11 mouse cellular contexts compared by ENCODE assay signal in genomic region chr11:96873601-96874140, GRCm38 (mm10). TPM values are rescaled to one million over a fixed set of nuclear protein-coding genes. Genes with fewer than 3 reads are reported as not detected.
DNase-seq lines count a peak whose midpoint lies in the region; ATAC-seq and TF ChIP-seq lines count a peak whose summit lies in the region.
"Had no signal": no experiment of that assay in that cellular context is flagged by ENCODE, and none has a peak within 500 bp of the region (broad histone marks: within the 10 kb centered on the region; RNA-seq: fewer than 3 reads in every experiment).

No protein-coding gene starts in this region.

- WGBS in embryonic facial prominence, embryonic 10.5 days, result 9% methylated on average over 11 of the region's 11 CpGs
- 4% methylated on average over 11 of the region's 11 CpGs for WGBS in hindbrain, embryonic 10.5 days
- 4% methylated on average over 11 of the region's 11 CpGs for WGBS in midbrain, embryonic 15.5 days
- WGBS in heart, embryonic 11.5 days (ENCODE audit: insufficient replicate concordance), result 25% methylated on average over 11 of the region's 11 CpGs

- no peaks in the 10 kb centered on the region for H3K36me3 ChIP-seq in embryonic facial prominence, embryonic 10.5 days (replicated peaks)
- H3K36me3 ChIP-seq in hindbrain, embryonic 10.5 days, result no peaks in the 10 kb centered on the region
- no peaks in the 10 kb centered on the region for H3K36me3 ChIP-seq in midbrain, embryonic 15.5 days (replicated peaks)
- no peaks in the 10 kb centered on the region for H3K36me3 ChIP-seq in heart, embryonic 11.5 days (ENCODE audit: control insufficient read depth, insufficient read depth, low read length)
- H3K36me3 ChIP-seq: heart, embryonic 15.5 days had no signal

- H3K27ac ChIP-seq in cortical plate, adult 2 months (ENCODE audit: insufficient read depth, low read length), result peak overlapping the region; percentile 60
- H3K27ac ChIP-seq in embryonic facial prominence, embryonic 10.5 days (replicated peaks), result peak overlapping the region; percentile 95
- peak overlapping the region; percentile 94 for H3K27ac ChIP-seq in hindbrain, embryonic 10.5 days
- H3K27ac ChIP-seq in midbrain, embryonic 15.5 days, result peak overlapping the region; percentile 99
- no peak overlapping the region for H3K27ac ChIP-seq in heart, embryonic 11.5 days (ENCODE audit: low read depth, low read length)
- H3K27ac ChIP-seq: heart, embryonic 15.5 days had no signal

- no peaks in the 10 kb centered on the region for H3K9me3 ChIP-seq in embryonic facial prominence, embryonic 10.5 days
- H3K9me3 ChIP-seq in hindbrain, embryonic 10.5 days, result no peaks in the 10 kb centered on the region
- no peaks in the 10 kb centered on the region for H3K9me3 ChIP-seq in midbrain, embryonic 15.5 days
- no peaks in the 10 kb centered on the region for H3K9me3 ChIP-seq in heart, embryonic 11.5 days (replicated peaks; ENCODE audit: control insufficient read depth, low read length)
- H3K9me3 ChIP-seq: heart, embryonic 15.5 days had no signal

- H3K4me3 ChIP-seq in cortical plate, adult 2 months (ENCODE audit: insufficient read depth, low read length), result no peak overlapping the region
- H3K4me3 ChIP-seq in embryonic facial prominence, embryonic 10.5 days, result peak overlapping the region; percentile 46
- H3K4me3 ChIP-seq in hindbrain, embryonic 10.5 days, result peak overlapping the region; percentile 42
- no peak overlapping the region for H3K4me3 ChIP-seq in midbrain, embryonic 15.5 days
- no peak overlapping the region for H3K4me3 ChIP-seq in heart, embryonic 11.5 days (ENCODE audit: low read depth, low read length)
- H3K4me3 ChIP-seq: heart, embryonic 15.5 days had no signal

- peak overlapping the region; percentile 10; the same call in 1 of the 2 replicates for H3K9ac ChIP-seq in midbrain, embryonic 15.5 days
- no peak overlapping the region for H3K9ac ChIP-seq in heart, embryonic 11.5 days (ENCODE audit: low read depth, low read length)
- H3K9ac ChIP-seq: heart, embryonic 15.5 days had no signal

- TF ChIP-seq POLR2A in cortical plate, adult 2 months (IDR thresholded peaks at IDR 0.05; ENCODE audit: extremely low read depth, insufficient read depth, low read length), result no peak

- TF ChIP-seq CTCF in cortical plate, adult 2 months (IDR thresholded peaks at IDR 0.05; ENCODE audit: extremely low read depth, insufficient read depth, low read length), result no peak

- H3K4me1 ChIP-seq in cortical plate, adult 2 months (ENCODE audit: control insufficient read depth, insufficient read depth, low read length), result peaks cover 3% of the 10 kb centered on the region
- peaks cover 74% of the 10 kb centered on the region for H3K4me1 ChIP-seq in embryonic facial prominence, embryonic 10.5 days
- H3K4me1 ChIP-seq in hindbrain, embryonic 10.5 days (replicated peaks), result peaks cover 82% of the 10 kb centered on the region
- peaks cover 65% of the 10 kb centered on the region for H3K4me1 ChIP-seq in midbrain, embryonic 15.5 days
- peaks cover 28% of the 10 kb centered on the region for H3K4me1 ChIP-seq in heart, embryonic 11.5 days (ENCODE audit: control insufficient read depth, insufficient read depth, low read length)

- H3K27me3 ChIP-seq in embryonic facial prominence, embryonic 10.5 days (replicated peaks; ENCODE audit: low read depth, poor library complexity, severe bottlenecking), result 0 out of 2 replicates have a peak, but pooled peaks cover 3% of the 10 kb centered on the region
- H3K27me3 ChIP-seq in hindbrain, embryonic 10.5 days (ENCODE audit: insufficient read depth, poor library complexity, severe bottlenecking), result no peaks in the 10 kb centered on the region
- H3K27me3 ChIP-seq in midbrain, embryonic 15.5 days (replicated peaks), result no peaks in the 10 kb centered on the region
- H3K27me3 ChIP-seq in heart, embryonic 11.5 days (ENCODE audit: control insufficient read depth, insufficient read depth, low read length), result peaks cover 15% of the 10 kb centered on the region

- 0 out of 2 replicates have a peak overlapping the region, but pooled peaks have one; percentile 0 for H3K4me2 ChIP-seq in midbrain, embryonic 15.5 days
- no peak overlapping the region for H3K4me2 ChIP-seq in heart, embryonic 11.5 days
- H3K4me2 ChIP-seq: heart, embryonic 15.5 days had no signal

- ATAC-seq in midbrain, embryonic 15.5 days (replicated peaks), result no peak
- ATAC-seq in heart, embryonic 11.5 days (replicated peaks; ENCODE audit: insufficient number of reproducible peaks, low FRiP score, low TSS enrichment), result no peak

- peak; percentile 69 for DNase-seq in embryonic facial prominence, embryonic 10.5 days (ENCODE audit: low spot score)
- peak; percentile 89 for DNase-seq in hindbrain, embryonic 10.5 days (ENCODE audit: low spot score)
- no peak for DNase-seq in adrenal gland, adult 2 months
- DNase-seq in kidney, adult 11 months, result no peak
- DNase-seq in urinary bladder, postnatal 25 days (ENCODE audit: low spot score), result no peak

RNA-seq across cellular contexts. Expression of gene Copz2, which starts 24.0 kb away (rescaled TPM):
- 14.2 and 14.7 TPM in 2 replicates for polyA plus RNA-seq in cortical plate, adult 2 months (2012; rRNA removed)
- 36.2 and 37.4 TPM in 2 replicates for polyA plus RNA-seq in embryonic facial prominence, embryonic 10.5 days (2016; fragmentation: Nextera tagmentation; extraction: Ambion mirVana)
- polyA plus RNA-seq in hindbrain, embryonic 10.5 days (2016; fragmentation: Nextera tagmentation; extraction: Ambion mirVana), result 42.9 and 44.2 TPM in 2 replicates
- polyA plus RNA-seq in midbrain, embryonic 15.5 days (2015; fragmentation: Nextera tagmentation; extraction: Ambion mirVana), result 19.9 and 20.5 TPM in 2 replicates
- total RNA-seq in adrenal gland, adult 2 months (2021), result 10 to 100 TPM; 57.1 to 76.8 TPM
- 90.7 and 107 TPM in 2 replicates for polyA plus RNA-seq in adrenal gland, adult 2 months (2012; rRNA removed)
- polyA plus RNA-seq in heart, embryonic 11.5 days (2014; fragmentation: Nextera tagmentation; extraction: Ambion mirVana), result 102 and 105 TPM in 2 replicates

RNA-seq across cellular contexts. Expression of gene Cdk5rap3, which starts 42.6 kb away (rescaled TPM):
- 42.9 and 44.8 TPM in 2 replicates for polyA plus RNA-seq in cortical plate, adult 2 months (2012; rRNA removed)
- polyA plus RNA-seq in embryonic facial prominence, embryonic 10.5 days (2016; fragmentation: Nextera tagmentation; extraction: Ambion mirVana), result 90.1 and 99.9 TPM in 2 replicates
- 112 and 124 TPM in 2 replicates for polyA plus RNA-seq in hindbrain, embryonic 10.5 days (2016; fragmentation: Nextera tagmentation; extraction: Ambion mirVana)
- polyA plus RNA-seq in midbrain, embryonic 15.5 days (2015; fragmentation: Nextera tagmentation; extraction: Ambion mirVana), result 88.2 and 91.7 TPM in 2 replicates
- 10 to 100 TPM; 39.8 to 52.9 TPM for total RNA-seq in adrenal gland, adult 2 months (2021)
- polyA plus RNA-seq in adrenal gland, adult 2 months (2012; rRNA removed), result 32.8 and 35.4 TPM in 2 replicates
- polyA plus RNA-seq in heart, embryonic 11.5 days (2014; fragmentation: Nextera tagmentation; extraction: Ambion mirVana), result 52.5 and 60.2 TPM in 2 replicates

RNA-seq across cellular contexts. Expression of gene Nfe2l1, which starts 43.9 kb away (rescaled TPM):
- polyA plus RNA-seq in cortical plate, adult 2 months (2012; rRNA removed), result 202 and 207 TPM in 2 replicates
- 65.4 and 69.9 TPM in 2 replicates for polyA plus RNA-seq in embryonic facial prominence, embryonic 10.5 days (2016; fragmentation: Nextera tagmentation; extraction: Ambion mirVana)
- polyA plus RNA-seq in hindbrain, embryonic 10.5 days (2016; fragmentation: Nextera tagmentation; extraction: Ambion mirVana), result 65.7 and 71.8 TPM in 2 replicates
- polyA plus RNA-seq in midbrain, embryonic 15.5 days (2015; fragmentation: Nextera tagmentation; extraction: Ambion mirVana), result 80.9 and 81.2 TPM in 2 replicates
- 100 to 1,000 TPM; 497 to 817 TPM for total RNA-seq in adrenal gland, adult 2 months (2021)
- 504 and 806 TPM in 2 replicates for polyA plus RNA-seq in adrenal gland, adult 2 months (2012; rRNA removed)
- polyA plus RNA-seq in heart, embryonic 11.5 days (2014; fragmentation: Nextera tagmentation; extraction: Ambion mirVana), result 36.5 and 44.0 TPM in 2 replicates

RNA-seq across cellular contexts. Expression of gene Prr15l, which starts 54.2 kb away (rescaled TPM):
- not detected in 2 replicates for polyA plus RNA-seq in cortical plate, adult 2 months (2012; rRNA removed)
- polyA plus RNA-seq in embryonic facial prominence, embryonic 10.5 days (2016; fragmentation: Nextera tagmentation; extraction: Ambion mirVana), result 1.1 and 2.3 TPM in 2 replicates
- 0.37 and 0.75 TPM in 2 replicates for polyA plus RNA-seq in hindbrain, embryonic 10.5 days (2016; fragmentation: Nextera tagmentation; extraction: Ambion mirVana)
- 0.17 and 0.30 TPM in 2 replicates for polyA plus RNA-seq in midbrain, embryonic 15.5 days (2015; fragmentation: Nextera tagmentation; extraction: Ambion mirVana)
- total RNA-seq in adrenal gland, adult 2 months (2021), result under 1 TPM; 0.52 to 0.66 TPM
- not detected in 2 replicates for polyA plus RNA-seq in adrenal gland, adult 2 months (2012; rRNA removed)
- polyA plus RNA-seq in heart, embryonic 11.5 days (2014; fragmentation: Nextera tagmentation; extraction: Ambion mirVana), result 0.23 and 0.50 TPM in 2 replicates
- total RNA-seq: layer of hippocampus, postnatal 10 days; megakaryocyte-erythroid progenitor cell, adult 5-6 weeks had no signal

Comparison
In these comparisons a context has a peak if more than half of its experiments do, and no peak if none do; other contexts are left out.
1. H3K4me3 ChIP-seq: peak in embryonic facial prominence, embryonic 10.5 days (single experiment) and hindbrain, embryonic 10.5 days (single experiment); none in cortical plate, adult 2 months (single experiment), midbrain, embryonic 15.5 days (single experiment) and heart, embryonic 11.5 days (single experiment).
2. DNase-seq: peak in embryonic facial prominence, embryonic 10.5 days (single experiment) and hindbrain, embryonic 10.5 days (single experiment); none in adrenal gland, adult 2 months (single experiment), kidney, adult 11 months (single experiment) and urinary bladder, postnatal 25 days (single experiment).